8 mouse cellular contexts compared by ENCODE assay signal in the genomic region with DNA sequence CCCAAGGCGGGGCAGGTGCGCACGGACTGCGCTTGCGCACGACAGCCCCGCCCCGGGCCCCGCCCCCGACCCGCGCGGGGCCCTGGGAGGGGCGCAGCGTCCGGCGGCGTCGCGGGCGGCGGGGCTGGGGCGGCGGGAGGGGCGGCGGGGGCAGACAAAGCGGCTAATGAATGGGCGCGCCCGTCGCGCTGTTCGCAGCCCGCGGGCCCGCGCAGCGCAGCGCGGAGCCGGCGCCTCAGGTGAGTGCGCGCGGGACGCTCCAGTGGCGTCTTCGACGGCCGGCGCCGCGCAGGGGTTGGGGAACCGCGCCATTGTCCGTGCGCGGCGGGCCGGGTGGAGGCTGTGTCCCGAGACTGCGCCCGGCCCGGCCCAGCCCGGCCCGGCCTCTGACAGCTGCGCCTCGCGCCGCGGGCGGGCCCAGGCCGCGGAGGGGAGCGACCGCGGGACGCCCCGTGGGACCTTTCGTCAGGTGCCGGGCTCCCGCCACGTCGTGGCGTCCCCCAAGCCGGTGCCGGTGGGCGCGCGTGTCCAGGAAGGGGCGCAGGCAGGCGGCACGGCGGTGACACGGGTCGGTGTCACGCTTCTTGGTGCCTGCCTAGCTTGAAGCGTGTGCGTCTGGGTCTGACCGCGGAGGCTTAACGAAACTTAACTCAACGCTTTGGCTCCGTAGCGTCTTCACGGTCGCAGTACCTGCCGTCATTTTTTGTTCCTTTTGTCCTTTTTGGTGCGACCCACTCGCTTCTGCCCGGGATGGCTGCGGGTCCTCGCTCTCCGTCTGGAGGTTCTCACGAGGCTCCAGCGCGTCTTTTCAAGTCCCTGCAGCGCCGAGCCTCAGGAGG. TPM values are rescaled to one million over a fixed set of nuclear protein-coding genes. Genes with fewer than 3 reads are reported as not detected.
DNase-seq lines count a peak whose midpoint lies in the region; TF ChIP-seq lines count a peak whose summit lies in the region.

A gene (plus strand): TSS at position 97 of the 839 bp plus-strand sequence.

- H3K9me3 ChIP-seq in E14TG2a.4 (ENCODE audit: low read length): no peaks in the 10 kb centered on the region
- H3K9me3 ChIP-seq in embryonic facial prominence, embryonic 10.5 days: no peaks in the 10 kb centered on the region
- H3K9me3 ChIP-seq in heart, embryonic 10.5 days: no peaks in the 10 kb centered on the region

- peak; percentile 79 for DNase-seq in 3134 (ENCODE audit: extremely low read depth, insufficient read length, low spot score)
- DNase-seq in embryonic facial prominence, embryonic 10.5 days (ENCODE audit: low spot score): peak; percentile 74
- peak; percentile 82 for DNase-seq in heart, embryonic 10.5 days (ENCODE audit: low spot score)
- DNase-seq in layer of hippocampus, adult 2 months (ENCODE audit: low spot score in 2 of 2): no peak
- peak; percentile 47 for DNase-seq in lung, postnatal 10 days
- DNase-seq in ovary, postnatal 10 days (ENCODE audit: low spot score): peak; percentile 23
- peak; percentile 75 for DNase-seq in thymus, postnatal 4 days

- peak within 1 kb of the TSS; percentile 96 for H3K27ac ChIP-seq in embryonic facial prominence, embryonic 10.5 days (replicated peaks)
- peak within 1 kb of the TSS; percentile 97 for H3K27ac ChIP-seq in heart, embryonic 10.5 days
- peak within 1 kb of the TSS; percentile 94 for H3K27ac ChIP-seq in layer of hippocampus, adult 2 months

- peak within 1 kb of the TSS; percentile 90 for H3K4me3 ChIP-seq in E14TG2a.4 (replicated peaks; ENCODE audit: low read length)
- H3K4me3 ChIP-seq in embryonic facial prominence, embryonic 10.5 days: peak within 1 kb of the TSS; percentile 89
- peak within 1 kb of the TSS; percentile 94 for H3K4me3 ChIP-seq in heart, embryonic 10.5 days
- H3K4me3 ChIP-seq in layer of hippocampus, adult 2 months: peak within 1 kb of the TSS; percentile 84

- TF ChIP-seq CTCF in E14TG2a.4 (conservative IDR thresholded peaks at IDR 0.05; ENCODE audit: low read length): no peak
- TF ChIP-seq CTCF in layer of hippocampus, adult 2 months (conservative IDR thresholded peaks at IDR 0.05): no peak

- peaks cover 23% of the 10 kb centered on the region for H3K36me3 ChIP-seq in E14TG2a.4 (ENCODE audit: insufficient read depth, low read length)
- H3K36me3 ChIP-seq in embryonic facial prominence, embryonic 10.5 days (replicated peaks): peaks cover 21% of the 10 kb centered on the region
- H3K36me3 ChIP-seq in heart, embryonic 10.5 days: peaks cover 15% of the 10 kb centered on the region

- peaks cover 4% of the 10 kb centered on the region; the same call in 1 of the 2 replicates for H3K27me3 ChIP-seq in E14TG2a.4 (ENCODE audit: insufficient read depth, low read length)
- no peaks in the 10 kb centered on the region for H3K27me3 ChIP-seq in embryonic facial prominence, embryonic 10.5 days (replicated peaks; ENCODE audit: low read depth, poor library complexity, severe bottlenecking)
- H3K27me3 ChIP-seq in heart, embryonic 10.5 days (ENCODE audit: insufficient read depth, poor library complexity, severe bottlenecking): no peaks in the 10 kb centered on the region

- under 1% methylated on average over 118 of the region's 119 CpGs for WGBS in embryonic facial prominence, embryonic 10.5 days
- 3% methylated on average over 101 of the region's 119 CpGs for WGBS in heart, embryonic 10.5 days

- peaks cover 33% of the 10 kb centered on the region for H3K4me1 ChIP-seq in E14TG2a.4 (replicated peaks; ENCODE audit: low read depth, low read length)
- peaks cover 19% of the 10 kb centered on the region for H3K4me1 ChIP-seq in embryonic facial prominence, embryonic 10.5 days
- H3K4me1 ChIP-seq in heart, embryonic 10.5 days: peaks cover 32% of the 10 kb centered on the region

RNA-seq across cellular contexts. Expression of the gene that starts here (rescaled TPM):
- polyA plus RNA-seq in embryonic facial prominence, embryonic 10.5 days (2016; fragmentation: Nextera tagmentation; extraction: Ambion mirVana): 38.5 and 39.3 TPM in 2 replicates
- polyA plus RNA-seq in heart, embryonic 10.5 days (2016; fragmentation: Nextera tagmentation; extraction: Ambion mirVana): 24.9 and 26.2 TPM in 2 replicates
- 1 to 10 TPM; 9.1 to 9.4 TPM for total RNA-seq in layer of hippocampus, adult 2 months (2021)

Comparison
In these comparisons a context has a peak if more than half of its experiments do, and no peak if none do; other contexts are left out.
1. DNase-seq: peak in 3134 (single experiment), embryonic facial prominence, embryonic 10.5 days (single experiment), heart, embryonic 10.5 days (single experiment), lung, postnatal 10 days (single experiment), ovary, postnatal 10 days (single experiment) and thymus, postnatal 4 days (single experiment); none in layer of hippocampus, adult 2 months (0 of 2).
2. Peak in every context shown above with its lines, with median percentiles within 50 percentile points of each other: H3K4me3 ChIP-seq and H3K27ac ChIP-seq.